Mouse (Mus musculus) thymus, postnatal 25 days (tissue): ENCODE results near the gene Hhat.

Source experiments
- DNase-seq: peaks from one replicate; pipeline ENCODE4 v3.0.0; 2022

The Hhat gene

GRCm38 (mm10) chr1:192647361-192647760 lies 123.7 kb downstream of the Hhat start:
- no peak for DNase-seq

- no peak for DNase-seq
These were observed 128.9 kb downstream of the Hhat start for GRCm38 (mm10) chr1:192642126-192642525.

- no peak for DNase-seq
These were observed 131.8 kb downstream of the Hhat start for GRCm38 (mm10) chr1:192639175-192639574.

- DNase-seq = no peak
These were observed 149.2 kb downstream of the Hhat start for GRCm38 (mm10) chr1:192621843-192622242.

GRCm38 (mm10) chr1:192613271-192613670 lies 157.8 kb downstream of the Hhat start:
- no peak for DNase-seq

- DNase-seq = no peak
These were observed 158.9 kb downstream of the Hhat start for GRCm38 (mm10) chr1:192611996-192612739.

GRCm38 (mm10) chr1:192606876-192607275 lies 164.1 kb downstream of the Hhat start:
- DNase-seq = no peak

GRCm38 (mm10) chr1:192604413-192604812 lies 166.6 kb downstream of the Hhat start:
- DNase-seq = no peak

GRCm38 (mm10) chr1:192603556-192603955 lies 167.5 kb downstream of the Hhat start:
- DNase-seq = no peak

GRCm38 (mm10) chr1:192601206-192601605 lies 169.8 kb downstream of the Hhat start:
- no peak for DNase-seq

- no peak for DNase-seq
These were observed 171.3 kb downstream of the Hhat start for GRCm38 (mm10) chr1:192599746-192600145.

- peak; percentile 46 for DNase-seq
These were observed 172.6 kb downstream of the Hhat start for GRCm38 (mm10) chr1:192598380-192598779.

GRCm38 (mm10) chr1:192595426-192595825 lies 175.6 kb downstream of the Hhat start:
- DNase-seq = no peak

- no peak for DNase-seq
These were observed 177.5 kb downstream of the Hhat start for GRCm38 (mm10) chr1:192593492-192593891.

- no peak for DNase-seq
These were observed 183.6 kb downstream of the Hhat start for GRCm38 (mm10) chr1:192587451-192587850.

- no peak for DNase-seq
These were observed 185.7 kb downstream of the Hhat start for GRCm38 (mm10) chr1:192585289-192585688.

GRCm38 (mm10) chr1:192582921-192583320 lies 188.1 kb downstream of the Hhat start:
- DNase-seq = no peak

- no peak for DNase-seq
These were observed 206.3 kb downstream of the Hhat start for GRCm38 (mm10) chr1:192564691-192565090.

- DNase-seq = no peak
These were observed 211.7 kb downstream of the Hhat start for GRCm38 (mm10) chr1:192559341-192559740.

GRCm38 (mm10) chr1:192557978-192558594 lies 212.9 kb downstream of the Hhat start:
- DNase-seq = no peak

GRCm38 (mm10) chr1:192555516-192555915 lies 215.5 kb downstream of the Hhat start:
- no peak for DNase-seq

- DNase-seq = no peak
These were observed 220.5 kb downstream of the Hhat start for GRCm38 (mm10) chr1:192550561-192550960.

- DNase-seq = no peak
These were observed 224.2 kb downstream of the Hhat start for GRCm38 (mm10) chr1:192546843-192547242.

GRCm38 (mm10) chr1:192544901-192545300 lies 226.1 kb downstream of the Hhat start:
- DNase-seq = no peak

- no peak for DNase-seq
These were observed 226.9 kb downstream of the Hhat start for GRCm38 (mm10) chr1:192544091-192544490.
